Mouse (Mus musculus) 3T3-L1 (cell line): ENCODE measurements around the gene Mipep.

Source experiments
- DNase-seq: peaks from one replicate; pipeline ENCODE4 v3.0.0-alpha.2; 2015; ENCODE audit warnings: low read depth, low spot score

The Mipep gene

GRCm38 (mm10) chr14:60866399-60866798 is 82.0 kb downstream of the Mipep start:
- DNase-seq: no peak

GRCm38 (mm10) chr14:60868325-60868724 is 84.0 kb downstream of the Mipep start:
- no peak for DNase-seq

GRCm38 (mm10) chr14:60871831-60872230 is 87.5 kb downstream of the Mipep start:
- DNase-seq: peak; percentile 4

- DNase-seq: no peak
These were observed 97.7 kb downstream of the Mipep start for GRCm38 (mm10) chr14:60882106-60882505.

- no peak for DNase-seq
These were observed 98.3 kb downstream of the Mipep start for GRCm38 (mm10) chr14:60882681-60883080.

- peak; percentile 15 for DNase-seq
These were observed 101.1 kb downstream of the Mipep start for GRCm38 (mm10) chr14:60885361-60885950.

GRCm38 (mm10) chr14:60893882-60894281 is 109.5 kb downstream of the Mipep start:
- DNase-seq: no peak

- no peak for DNase-seq
These were observed 111.0 kb downstream of the Mipep start for GRCm38 (mm10) chr14:60895172-60896000.

- DNase-seq: no peak
These were observed 113.8 kb downstream of the Mipep start for GRCm38 (mm10) chr14:60898086-60898667.

GRCm38 (mm10) chr14:60904501-60904900 is 120.1 kb downstream of the Mipep start:
- DNase-seq: no peak

- DNase-seq: peak; percentile 56
These were observed 122.3 kb downstream of the Mipep start for GRCm38 (mm10) chr14:60906421-60907374.

- DNase-seq: no peak
These were observed 125.0 kb downstream of the Mipep start for GRCm38 (mm10) chr14:60909351-60909750.

GRCm38 (mm10) chr14:60910506-60911444 is 126.4 kb downstream of the Mipep start:
- DNase-seq: no peak

GRCm38 (mm10) chr14:60912981-60913468 is 128.7 kb downstream of the Mipep start:
- DNase-seq: peak; percentile 5

GRCm38 (mm10) chr14:60916661-60917060 is 132.3 kb downstream of the Mipep start:
- DNase-seq: peak; percentile 15

GRCm38 (mm10) chr14:60926011-60926410 is 141.6 kb downstream of the Mipep start:
- no peak for DNase-seq

- DNase-seq: no peak
These were observed 151.3 kb downstream of the Mipep start for GRCm38 (mm10) chr14:60935705-60936104.

- DNase-seq: no peak
These were observed 153.2 kb downstream of the Mipep start for GRCm38 (mm10) chr14:60937481-60938039.
